Mouse (Mus musculus) forebrain, postnatal 0 days (tissue): ENCODE measurements around the gene Ccdc154. TPM values are rescaled to one million over a fixed set of nuclear protein-coding genes. Genes with fewer than 3 reads are reported as not detected.
"Not testable (repeated sequence)": the region's sequence is repeated elsewhere in the genome, so short reads cannot be mapped to it uniquely, and the experiment has no call there.

ENCODE experiments used
- ATAC-seq: fragments of 200-750 bp; cut with Nextera tagmentation; 2 replicates; pipeline ENCODE4 v1.8.0; 2017; ENCODE audit warnings: mild to moderate bottlenecking, moderate library complexity
- DNase-seq: peaks from one replicate; pipeline ENCODE4 v3.0.0-alpha.2; 2015
- H3K27ac ChIP-seq: fragments of 300-500 bp; sonication (generic); 2 replicates; pipeline ENCODE4 v1.5.1; 2014; ENCODE audit warnings: low read depth, mild to moderate bottlenecking, antibody characterized with exemption, low read length, moderate library complexity, mixed read lengths
- H3K27me3 ChIP-seq: fragments of 300-500 bp; sonication (generic); 2 replicates; pipeline ENCODE4 v1.6.1; 2014; ENCODE audit warnings: mild to moderate bottlenecking, low read length, mixed read lengths; ENCODE audit not compliant: insufficient read depth
- H3K36me3 ChIP-seq: fragments of 300-500 bp; sonication (generic); 2 replicates; pipeline ENCODE4 v1.6.1; 2014; ENCODE audit warnings: mild to moderate bottlenecking, moderate library complexity; ENCODE audit not compliant: insufficient read depth
- H3K4me1 ChIP-seq: fragments of 300-500 bp; sonication (generic); 2 replicates; pipeline ENCODE4 v1.6.1; 2014; ENCODE audit warnings: antibody characterized with exemption; ENCODE audit not compliant: insufficient read depth
- H3K4me2 ChIP-seq: fragments of 300-500 bp; sonication (generic); 2 replicates; pipeline ENCODE4 v1.6.1; 2014; ENCODE audit warnings: low read depth, mild to moderate bottlenecking, moderate library complexity
- H3K4me3 ChIP-seq: fragments of 300-500 bp; sonication (generic); 2 replicates; pipeline ENCODE4 v1.5.1; 2014; ENCODE audit warnings: low read depth, low read length, mixed read lengths
- H3K9ac ChIP-seq: fragments of 300-500 bp; sonication (generic); 2 replicates; pipeline ENCODE4 v1.6.1; 2014; ENCODE audit warnings: mild to moderate bottlenecking
- H3K9me3 ChIP-seq: fragments of 300-500 bp; sonication (generic); 2 replicates; pipeline ENCODE4 v1.6.1; 2016; ENCODE audit warnings: low read length
- CTCF ChIP-seq: sonication (generic); IDR thresholded peaks from 2 replicates; pipeline ENCODE4 v1.5.1; 2016; ENCODE audit warnings: antibody characterized with exemption, control low read depth, low read depth
- WGBS: fragments of 180-500 bp; shearing (Covaris S2); extraction: QIAGEN DNeasy Blood & Tissue Kit; methylation state at CpG from one replicate; pipeline ENCODE4 v1.1.7; 2014; 5-methylcytosine and 5-hydroxymethylcytosine counted together
- polyA plus RNA-seq: library from polyadenylated mRNA; unstranded; fragments of >200 nt; fragmentation: Nextera tagmentation; extraction: Ambion mirVana; gene quantifications from 2 replicates; pipeline ENCODE4 v1.2.1, GENCODE M21; 2015
- total RNA-seq: library from RNA; depleted of rRNA; stranded (reverse); fragments of >200 nt; gene quantifications from 2 replicates; pipeline ENCODE4 v1.2.3, GENCODE M21; 2014; rRNA removed

Gene Ccdc154
- total RNA-seq, result 0.05 TPM in 1 of 2 replicates, not detected in the other
- polyA plus RNA-seq, result not detected in 2 replicates

DNA sequence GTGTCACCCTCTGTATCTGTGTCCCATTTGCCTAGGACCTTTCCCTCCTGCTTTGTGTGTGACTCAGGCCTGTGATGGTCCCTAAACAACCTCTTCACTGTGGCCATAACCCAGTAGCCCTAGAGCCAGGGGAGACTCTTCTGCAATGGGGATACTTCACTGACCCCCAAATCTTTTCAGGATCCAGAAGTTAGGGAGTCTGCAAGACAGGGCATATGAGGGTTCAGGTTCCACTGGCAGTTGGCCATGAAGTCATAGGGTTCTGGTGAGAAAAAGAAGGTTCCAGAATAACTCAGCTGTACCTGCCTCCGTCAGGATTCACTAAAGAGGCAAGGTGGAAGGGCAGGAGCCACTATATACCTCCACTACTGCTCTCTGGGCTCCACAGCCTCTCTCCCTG, at the start of gene Ccdc154:
Gene Ccdc154 (plus strand): TSS at position 301 of the 400 bp plus-strand sequence.
- Histone ChIP-seq H3K4me1 (no peaks in the 10 kb centered on the region), H3K4me2 (no peak within 1 kb of the TSS), H3K36me3 (peaks cover 32% of the 10 kb centered on the region), H3K27me3 (no peaks in the 10 kb centered on the region), H3K9ac (no peak within 1 kb of the TSS), H3K9me3 (no peaks in the 10 kb centered on the region), H3K4me3 (no peak within 1 kb of the TSS), H3K27ac (no peak within 1 kb of the TSS)
- no peak for ATAC-seq
- no peak for TF ChIP-seq CTCF
- WGBS, result 92% methylated on average over 1 of the region's 1 CpGs
- no peak for DNase-seq

DNA sequence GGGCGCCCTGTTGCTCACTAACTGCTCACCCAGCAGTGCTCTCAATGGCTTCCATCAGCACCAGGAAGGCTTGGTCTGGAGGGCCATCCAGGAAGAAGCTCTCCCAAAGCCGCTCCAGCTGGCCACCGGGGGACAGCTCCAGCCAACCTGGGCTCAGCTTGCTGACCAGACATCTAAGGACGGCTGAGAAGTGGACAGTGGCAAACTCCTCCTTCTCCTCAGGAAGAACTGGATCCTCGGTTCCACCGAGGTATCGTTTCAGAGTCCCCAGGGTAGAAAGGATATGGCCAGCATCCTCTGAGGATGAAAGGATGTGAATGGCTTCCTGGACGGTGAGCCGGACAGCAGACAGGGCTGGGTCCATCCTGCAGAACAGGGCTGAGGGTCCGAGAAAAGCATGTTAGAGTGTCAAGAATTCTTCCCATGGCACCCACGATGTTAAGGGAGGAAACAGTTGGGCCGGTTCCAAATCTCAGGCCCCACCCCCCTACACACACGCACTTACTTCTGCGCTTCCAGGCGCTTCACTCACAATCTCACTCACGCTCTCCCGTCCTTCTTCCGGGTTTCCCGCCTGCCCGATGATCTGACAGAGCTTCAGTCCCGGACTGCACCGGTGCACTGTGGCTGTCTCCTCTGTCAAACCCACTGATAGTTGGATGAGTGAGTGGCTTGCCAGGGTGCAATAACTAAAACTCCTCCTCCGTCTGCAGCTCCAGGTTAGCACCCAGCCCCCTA, 47.2 kb upstream of the Ccdc154 start:
- 12% methylated on average over 23 of the region's 23 CpGs for WGBS
- peak overlapping the region; percentile 84 for H3K27ac ChIP-seq
- H3K9me3 ChIP-seq, result no peaks in the 10 kb centered on the region
- no peak for TF ChIP-seq CTCF
- peaks cover 10% of the 10 kb centered on the region; the same call in 1 of the 2 replicates for H3K4me1 ChIP-seq
- peak; percentile 32 for ATAC-seq
- H3K4me2 ChIP-seq, result peak overlapping the region; percentile 96
- no peaks in the 10 kb centered on the region for H3K27me3 ChIP-seq
- H3K4me3 ChIP-seq, result peak overlapping the region; percentile 71
- peak; percentile 72 for DNase-seq
- H3K9ac ChIP-seq, result peak overlapping the region; percentile 62
- H3K36me3 ChIP-seq, result peaks cover 10% of the 10 kb centered on the region

- DNase-seq (peak; percentile 96), ATAC-seq (peak; percentile 87)
- no peaks in the 10 kb centered on the region for H3K9me3 ChIP-seq
- H3K4me1 ChIP-seq, result peaks cover 10% of the 10 kb centered on the region; the same call in 1 of the 2 replicates
- peak within 1 kb of the TSS; percentile 71 for H3K4me3 ChIP-seq
- peak within 1 kb of the TSS; percentile 84 for H3K27ac ChIP-seq
- H3K4me2 ChIP-seq, result peak within 1 kb of the TSS; percentile 96
- TF ChIP-seq CTCF, result 0 out of 2 replicates have a peak, but pooled peaks have one; percentile 3
- no peaks in the 10 kb centered on the region for H3K27me3 ChIP-seq
- WGBS, result 4% methylated on average over 40 of the region's 40 CpGs
- H3K36me3 ChIP-seq, result peaks cover 3% of the 10 kb centered on the region
- peak within 1 kb of the TSS; percentile 62 for H3K9ac ChIP-seq
These were observed 46.4 kb upstream of the Ccdc154 start, which contains the start of gene Telo2 for GRCm38 (mm10) chr17:25115664-25116432. Telo2 (minus strand) TSS chr17:25115967.

DNA sequence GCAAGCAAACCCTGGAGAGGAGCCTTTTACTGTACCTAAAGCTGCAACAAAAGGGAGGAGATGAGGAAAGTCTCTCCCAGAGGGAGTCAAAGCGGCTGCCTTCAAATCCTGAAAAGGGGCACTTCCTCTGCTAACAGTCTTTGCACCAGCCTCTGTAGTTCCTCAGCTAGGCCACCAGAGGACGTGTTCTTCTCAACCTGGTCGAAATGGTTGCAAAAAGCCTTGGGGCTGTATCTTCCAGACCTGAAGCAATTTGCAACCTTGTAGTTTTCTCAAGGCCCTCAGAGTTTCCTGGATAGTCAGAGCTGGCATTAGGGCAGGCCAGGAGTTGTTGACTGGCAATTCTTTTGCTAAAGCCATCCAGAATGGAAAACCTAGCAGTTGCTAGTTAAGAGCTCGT, 45.0 kb upstream of the Ccdc154 start:
- H3K4me2 ChIP-seq, result no peak overlapping the region
- H3K27ac ChIP-seq, result no peak overlapping the region
- 28% methylated on average over 4 of the region's 4 CpGs for WGBS
- H3K9ac ChIP-seq, result no peak overlapping the region
- DNase-seq, result no peak
- H3K27me3 ChIP-seq, result no peaks in the 10 kb centered on the region
- no peaks in the 10 kb centered on the region for H3K36me3 ChIP-seq
- no peak overlapping the region for H3K4me3 ChIP-seq
- no peaks in the 10 kb centered on the region for H3K9me3 ChIP-seq
- peak; percentile 50 for TF ChIP-seq CTCF
- ATAC-seq, result no peak
- peaks cover 10% of the 10 kb centered on the region; the same call in 1 of the 2 replicates for H3K4me1 ChIP-seq

- H3K9me3 ChIP-seq, result no peaks in the 10 kb centered on the region
- ATAC-seq (no peak), DNase-seq (no peak)
- H3K4me2 ChIP-seq, result no peak within 1 kb of the TSS
- H3K4me3 ChIP-seq, result no peak within 1 kb of the TSS
- TF ChIP-seq CTCF, result no peak
- WGBS, result 55% methylated on average over 3 of the region's 3 CpGs
- H3K27ac ChIP-seq, result no peak within 1 kb of the TSS
- no peaks in the 10 kb centered on the region for H3K36me3 ChIP-seq
- H3K4me1 ChIP-seq, result 0 out of 2 replicates have a peak, but pooled peaks cover 3% of the 10 kb centered on the region
- no peak within 1 kb of the TSS for H3K9ac ChIP-seq
- H3K27me3 ChIP-seq, result no peaks in the 10 kb centered on the region
These were observed 41.9 kb upstream of the Ccdc154 start, which contains the start of gene Ptx4 for GRCm38 (mm10) chr17:25120406-25120805. Ptx4 (plus strand) TSS chr17:25120760.

DNA sequence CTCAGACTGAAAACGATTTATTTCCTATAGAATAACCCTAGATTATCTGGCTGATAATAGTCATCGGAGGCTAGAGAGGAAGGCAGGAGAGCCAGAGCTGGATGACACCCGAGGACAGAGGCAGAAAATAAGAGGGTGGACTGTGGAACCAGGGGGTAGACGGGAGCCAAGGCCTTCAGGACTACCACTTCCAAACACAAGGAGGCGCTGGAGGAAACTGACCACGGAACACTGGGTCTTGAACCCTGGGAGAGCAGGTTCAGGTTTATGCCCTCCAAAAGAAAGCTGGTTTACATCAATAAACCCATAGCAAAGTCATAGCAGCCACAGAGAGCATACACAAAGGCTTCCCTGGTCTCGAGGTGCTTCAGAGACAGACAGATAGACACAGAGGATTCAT, 38.3 kb upstream of the Ccdc154 start:
- no peak overlapping the region for H3K9ac ChIP-seq
- H3K36me3 ChIP-seq, result no peaks in the 10 kb centered on the region
- H3K4me3 ChIP-seq, result no peak overlapping the region
- 32% methylated on average over 7 of the region's 7 CpGs for WGBS
- no peak overlapping the region for H3K27ac ChIP-seq
- DNase-seq (no peak), ATAC-seq (no peak)
- H3K4me1 ChIP-seq, result no peaks in the 10 kb centered on the region
- TF ChIP-seq CTCF, result 0 out of 2 replicates have a peak, but pooled peaks have one; percentile 7
- H3K4me2 ChIP-seq, result no peak overlapping the region
- H3K27me3 ChIP-seq, result no peaks in the 10 kb centered on the region
- no peaks in the 10 kb centered on the region for H3K9me3 ChIP-seq

DNA sequence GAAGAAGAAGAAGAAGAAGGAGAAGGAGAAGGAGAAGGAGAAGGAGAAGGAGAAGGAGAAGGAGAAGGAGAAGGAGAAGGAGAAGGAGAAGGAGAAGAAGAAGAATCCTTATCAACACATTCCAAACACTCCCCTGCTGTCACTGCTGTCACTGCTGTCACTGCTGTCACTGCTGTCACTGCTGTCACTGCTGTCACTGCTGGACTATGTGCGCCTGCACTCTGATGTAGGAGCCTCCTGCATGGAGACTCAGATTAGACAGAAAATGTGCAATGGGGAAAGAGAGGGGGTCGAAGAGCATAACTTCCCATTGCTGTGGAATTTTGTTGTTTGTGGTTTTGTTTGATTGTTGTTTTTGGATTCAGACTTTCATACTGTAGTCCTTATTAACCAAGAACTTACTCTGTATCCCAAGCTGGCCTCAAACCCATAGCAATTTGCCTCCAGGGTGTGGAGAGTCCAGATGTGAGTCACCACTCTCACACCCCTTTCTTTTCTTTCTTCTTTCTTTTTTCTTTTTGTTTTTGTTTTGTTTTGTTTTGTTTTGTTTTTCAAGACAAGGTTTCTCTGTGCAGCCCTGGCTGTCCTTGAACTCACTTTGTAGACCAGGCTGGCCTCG, 36.7 kb upstream of the Ccdc154 start:
- ATAC-seq, H3K27ac ChIP-seq, DNase-seq, H3K27me3 ChIP-seq, H3K9ac ChIP-seq, H3K36me3 ChIP-seq, H3K4me1 ChIP-seq, H3K4me3 ChIP-seq, H3K9me3 ChIP-seq, H3K4me2 ChIP-seq: not testable (repeated sequence)
- 76% methylated on average over 3 of the region's 3 CpGs for WGBS
